Mouse (Mus musculus) CD8-positive naive resting alpha-beta T cell, adult 2 months (primary cell): ENCODE results near the gene Olfr284.

Experiments used
- DNase-seq, 2 experiments: peaks; one replicate each; pipeline ENCODE4 v3.0.0; 2022; ENCODE audit warnings: low read depth in 2 of 2, low spot score in 2 of 2

The Olfr284 gene

DNA sequence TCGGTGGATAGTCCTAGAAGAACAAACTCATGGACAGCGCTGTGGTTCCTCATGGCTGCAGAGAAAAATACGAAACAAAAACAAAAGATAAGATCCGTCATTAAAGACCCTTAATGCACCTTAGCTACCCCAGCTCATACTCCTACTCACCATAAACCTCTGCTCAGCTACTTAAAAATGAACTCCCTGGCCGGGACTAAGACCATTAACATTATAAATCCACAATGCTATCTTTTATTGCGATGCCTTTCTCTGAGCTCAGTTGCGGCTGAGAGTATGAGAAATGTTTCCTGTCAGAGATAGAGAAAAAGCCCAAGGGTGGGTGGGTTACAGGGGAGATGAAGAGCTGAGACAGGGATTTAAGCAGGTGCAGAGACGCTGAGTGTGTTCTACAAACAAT lies at the start of gene Olfr284:
Gene Olfr284, minus strand, starts transcription at position 101 of the 400 bp plus-strand sequence.
- no peak for DNase-seq

DNA sequence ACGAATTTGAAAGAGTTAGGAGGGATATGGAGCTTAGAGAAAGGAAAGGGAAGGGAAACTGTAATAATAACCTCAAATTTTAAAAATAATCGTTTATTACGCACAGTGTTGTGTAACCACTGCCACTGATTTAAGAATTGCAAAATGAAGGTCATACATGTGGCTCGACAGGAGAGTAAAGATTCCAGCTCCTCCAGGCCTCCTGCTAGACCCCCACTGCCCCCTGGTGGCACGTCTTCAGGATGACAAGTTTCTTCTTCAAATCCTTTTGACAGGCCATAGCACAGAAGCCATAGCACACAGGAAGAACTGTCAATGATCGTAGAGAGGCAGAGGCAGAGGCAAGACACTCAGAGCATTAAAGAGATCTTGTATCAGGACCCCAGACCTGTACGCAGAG lies 49.0 kb upstream of the Olfr284 start:
- DNase-seq = no peak

DNA sequence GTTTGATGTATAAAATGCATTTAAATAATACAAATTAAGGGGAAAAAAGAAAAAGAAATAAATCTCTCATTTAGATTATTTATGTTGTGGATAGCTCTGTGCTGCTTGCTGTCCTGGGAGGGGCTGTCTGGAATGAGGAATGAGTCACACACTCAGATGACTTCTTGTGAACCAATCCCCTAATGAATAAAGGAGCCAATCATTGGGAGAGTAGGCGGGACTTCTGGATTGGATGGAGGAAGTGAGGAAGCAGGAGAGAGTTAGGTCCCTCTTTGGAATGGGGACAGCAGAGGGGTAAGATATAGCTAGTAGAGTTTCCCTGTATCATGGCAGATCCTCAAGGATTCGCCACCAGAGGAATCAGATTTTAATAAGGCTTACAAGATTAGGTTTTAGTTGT lies 46.8 kb upstream of the Olfr284 start:
- no peak for DNase-seq

GRCm38 (mm10) chr15:98380846-98381245 lies 40.1 kb upstream of the Olfr284 start, which contains the start of gene Olfr283:
Olfr283 (minus strand) TSS chr15:98380946.
- DNase-seq = no peak

DNA sequence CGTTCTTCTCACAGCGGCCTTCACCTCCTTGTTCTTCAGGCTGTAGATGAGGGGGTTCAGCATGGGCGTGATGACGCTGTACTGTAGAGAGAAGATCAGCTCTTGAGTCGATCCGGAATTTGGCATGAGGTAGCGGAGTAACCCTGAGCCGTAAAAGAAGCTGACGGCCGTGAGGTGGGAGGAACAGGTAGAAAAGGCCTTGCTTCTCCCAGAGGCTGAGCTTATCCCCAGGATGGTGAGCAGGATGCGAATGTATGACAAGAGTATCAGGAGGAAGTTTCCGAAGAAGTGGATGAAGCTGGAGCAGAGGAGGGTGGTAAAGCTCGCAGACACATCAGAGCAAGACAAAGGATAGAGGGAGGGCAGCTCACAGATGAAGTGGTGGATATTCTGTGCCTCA lies 37.4 kb upstream of the Olfr284 start:
- DNase-seq = no peak

DNA sequence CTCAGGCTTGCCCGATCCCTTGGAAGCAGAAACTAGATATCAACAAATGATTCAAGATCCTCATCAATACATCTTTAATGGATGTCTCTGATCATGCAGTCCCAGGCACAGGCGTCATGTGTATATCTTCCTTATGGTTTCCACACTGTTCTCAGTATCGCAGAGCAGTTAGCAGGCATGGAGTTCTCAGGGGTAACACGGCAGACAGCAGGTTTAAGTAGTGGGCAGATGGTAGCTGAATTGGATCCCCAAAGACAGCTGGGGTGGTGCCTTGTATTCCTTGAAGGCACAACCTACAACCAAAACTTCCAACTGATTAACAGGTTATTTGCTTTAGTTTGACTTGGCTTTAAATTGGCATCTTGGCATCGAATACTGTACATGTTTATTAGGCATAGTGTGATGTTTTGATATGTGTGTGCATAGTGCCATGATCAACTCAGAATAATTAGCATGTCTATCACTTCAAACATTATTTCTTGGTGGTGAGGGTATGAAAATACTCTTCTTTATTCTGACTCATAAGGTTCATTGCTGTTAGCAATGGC lies 23.5 kb downstream of the Olfr284 start, which contains the start of gene Olfr285:
Gene Olfr285, minus strand, starts transcription at position 177 of the 548 bp plus-strand sequence.
- DNase-seq = no peak

DNA sequence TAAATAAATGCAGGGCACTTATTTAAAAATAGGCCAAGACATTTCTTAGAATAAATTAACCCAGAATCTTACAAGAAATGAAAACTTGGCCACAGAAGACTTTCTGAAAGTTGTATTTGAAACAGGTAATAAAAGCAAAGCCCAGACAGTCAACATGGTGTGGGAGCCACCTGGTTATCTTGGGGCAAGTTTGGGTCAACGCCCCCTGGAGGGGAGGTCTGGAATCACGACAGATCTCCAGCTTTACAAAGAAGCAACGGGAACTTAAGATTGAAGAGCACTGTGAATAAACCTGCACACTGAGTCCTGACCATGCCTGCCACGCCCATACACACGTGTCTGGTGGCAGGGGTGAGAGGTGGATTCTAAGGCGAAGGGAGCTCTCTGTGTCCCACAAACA lies 25.1 kb downstream of the Olfr284 start:
- no peak for DNase-seq

DNA sequence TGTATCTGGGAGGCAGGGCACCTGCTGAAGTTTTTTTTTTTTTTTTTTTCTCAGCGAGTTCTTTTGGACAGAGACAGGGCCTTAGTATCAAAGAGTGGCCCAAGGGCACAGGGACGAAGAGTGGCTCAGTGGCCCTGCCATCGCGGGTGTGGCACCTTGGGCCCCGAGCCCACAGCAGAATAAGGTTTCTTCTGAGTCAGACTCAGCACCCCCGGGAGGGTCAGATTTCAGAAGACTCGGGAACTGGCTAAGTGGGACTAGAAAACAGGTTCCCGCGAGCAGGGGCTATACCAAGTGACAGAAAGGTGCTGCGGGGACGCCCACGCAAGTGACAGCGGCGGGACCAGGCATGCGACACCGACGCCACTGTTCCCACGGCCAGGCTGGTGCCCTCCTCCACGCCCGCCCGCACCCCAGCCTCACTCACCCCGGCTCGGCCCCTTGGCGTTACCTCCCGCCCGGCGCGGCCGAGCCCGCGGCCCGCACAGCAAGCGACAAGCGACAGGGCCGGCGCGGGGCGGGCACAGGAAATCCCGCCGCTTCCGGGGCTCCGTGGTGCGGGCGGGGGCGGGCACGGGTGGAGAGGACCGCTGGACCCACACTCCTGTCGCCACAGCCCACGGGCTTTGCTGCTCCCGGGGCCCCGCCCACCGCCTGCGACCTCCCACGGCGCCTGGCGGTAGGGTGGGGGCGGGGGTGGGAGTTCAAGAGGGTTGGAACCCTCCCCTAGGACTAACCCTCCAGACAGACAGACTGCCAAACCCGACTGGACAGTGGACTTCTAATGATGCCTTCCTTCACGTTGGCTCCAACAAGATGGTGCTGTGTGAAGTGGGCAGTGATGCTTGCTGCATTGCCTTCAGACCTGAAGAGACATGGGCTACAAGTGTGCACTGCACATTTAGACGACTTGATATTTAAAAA lies 44.9 kb downstream of the Olfr284 start, which contains the start of gene Zfp641:
Gene Zfp641, minus strand, starts transcription at position 534 of the 924 bp plus-strand sequence.
- no peak for DNase-seq

DNA sequence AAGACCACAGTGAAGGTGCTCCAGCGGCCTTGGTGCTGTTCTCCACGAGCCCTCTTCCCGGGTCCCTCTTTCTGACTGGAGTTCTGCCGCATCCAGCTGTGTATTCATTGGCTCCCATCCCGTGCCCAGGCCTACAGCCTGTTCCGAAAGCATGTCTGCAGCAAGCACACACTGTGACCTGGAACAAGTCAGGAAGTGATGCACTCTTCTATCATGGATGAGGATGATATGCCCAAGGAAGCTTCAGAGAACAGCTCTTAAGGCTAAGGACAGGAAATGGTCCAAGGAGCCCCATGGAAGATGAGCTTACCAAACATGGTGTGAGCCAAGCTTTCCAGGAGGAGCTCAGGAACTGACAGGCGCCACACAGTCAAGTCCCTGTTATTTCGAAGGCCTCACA lies 47.1 kb downstream of the Olfr284 start:
- DNase-seq = no peak
